8 mouse cellular contexts compared by ENCODE assay signal in the genomic region with DNA sequence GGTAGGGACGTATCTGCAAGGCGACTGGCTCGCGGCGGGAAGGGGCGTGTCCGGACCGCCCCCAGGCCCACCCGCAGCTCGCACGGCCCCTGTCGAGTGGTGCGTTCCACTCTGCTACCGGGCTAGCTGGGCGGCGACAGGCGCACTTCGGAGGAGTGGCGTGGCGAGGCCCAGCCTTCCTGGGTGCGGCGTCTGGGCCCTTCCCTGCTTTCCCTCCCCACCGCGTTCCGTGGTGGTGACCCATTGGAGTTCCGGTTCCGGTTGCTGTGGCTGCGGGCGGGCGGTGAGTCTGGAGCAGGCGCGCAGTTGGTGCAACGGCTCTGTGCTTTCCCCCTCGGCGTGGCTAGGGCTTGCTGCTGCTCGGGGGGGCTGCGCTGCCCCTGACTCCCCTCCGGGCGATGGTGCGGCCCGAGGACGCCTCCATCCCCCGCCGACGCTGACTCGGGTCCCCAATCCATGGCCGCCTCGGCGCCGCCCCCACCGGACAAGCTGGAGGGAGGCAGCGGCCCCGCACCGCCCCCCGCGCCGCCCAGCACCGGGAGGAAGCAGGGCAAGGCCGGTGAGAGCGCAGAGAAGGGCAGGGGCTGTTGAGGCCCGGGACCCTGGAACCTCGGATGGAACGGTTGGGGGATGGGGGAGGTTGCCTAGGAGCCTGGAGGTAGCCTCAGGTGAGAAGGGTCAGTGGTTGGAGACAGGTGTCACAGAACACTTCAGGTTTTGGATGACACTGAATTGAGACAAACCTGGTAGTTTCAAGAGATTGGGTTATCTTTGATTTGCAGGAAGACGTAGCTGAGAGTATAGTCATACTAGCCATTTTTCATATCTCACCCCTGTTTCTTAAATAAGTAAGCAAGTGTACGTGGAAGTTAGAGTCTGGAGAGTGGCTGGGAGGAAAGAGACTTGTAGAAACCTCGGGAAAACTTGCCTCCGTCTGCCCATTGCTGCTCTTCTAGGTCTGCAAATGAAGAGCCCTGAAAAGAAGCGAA. TPM values are rescaled to one million over a fixed set of nuclear protein-coding genes. Genes with fewer than 3 reads are reported as not detected.
DNase-seq lines count a peak whose midpoint lies in the region; ATAC-seq lines count a peak whose summit lies in the region.

TSS of gene Pygo2 (plus strand) at position 44 of the 989 bp plus-strand sequence.

- H3K9ac ChIP-seq in embryonic facial prominence, embryonic 14.5 days (ENCODE audit: low read depth, low read length): peak within 1 kb of the TSS; percentile 96
- peak within 1 kb of the TSS; percentile 71 for H3K9ac ChIP-seq in kidney, embryonic 14.5 days (ENCODE audit: low read depth, low read length)
- H3K9ac ChIP-seq in limb, embryonic 15.5 days: peak within 1 kb of the TSS; percentile 98

- H3K27me3 ChIP-seq in embryonic facial prominence, embryonic 14.5 days (replicated peaks; ENCODE audit: control insufficient read depth, insufficient read depth, low read length): no peaks in the 10 kb centered on the region
- H3K27me3 ChIP-seq in kidney, embryonic 14.5 days (ENCODE audit: control insufficient read depth, insufficient read depth, low read length): no peaks in the 10 kb centered on the region
- H3K27me3 ChIP-seq in limb, embryonic 15.5 days: no peaks in the 10 kb centered on the region

- peaks cover 62% of the 10 kb centered on the region for H3K36me3 ChIP-seq in embryonic facial prominence, embryonic 14.5 days (ENCODE audit: control insufficient read depth, insufficient read depth, low read length)
- H3K36me3 ChIP-seq in kidney, embryonic 14.5 days (ENCODE audit: control insufficient read depth, insufficient read depth, low read length): peaks cover 53% of the 10 kb centered on the region
- peaks cover 53% of the 10 kb centered on the region for H3K36me3 ChIP-seq in limb, embryonic 15.5 days

- H3K27ac ChIP-seq in embryonic facial prominence, embryonic 14.5 days (replicated peaks; ENCODE audit: low read depth, low read length): peak within 1 kb of the TSS; percentile 94
- H3K27ac ChIP-seq in kidney, embryonic 14.5 days (ENCODE audit: low read depth, low read length): peak within 1 kb of the TSS; percentile 89
- H3K27ac ChIP-seq in limb, embryonic 15.5 days: peak within 1 kb of the TSS; percentile 95

- H3K4me1 ChIP-seq in embryonic facial prominence, embryonic 14.5 days (ENCODE audit: control insufficient read depth, insufficient read depth, low read length): peaks cover 13% of the 10 kb centered on the region
- H3K4me1 ChIP-seq in kidney, embryonic 14.5 days (ENCODE audit: control insufficient read depth, insufficient read depth, low read length): peaks cover 9% of the 10 kb centered on the region
- peaks cover 32% of the 10 kb centered on the region for H3K4me1 ChIP-seq in limb, embryonic 15.5 days

- no peaks in the 10 kb centered on the region for H3K9me3 ChIP-seq in embryonic facial prominence, embryonic 14.5 days (ENCODE audit: control insufficient read depth, low read length)
- H3K9me3 ChIP-seq in kidney, embryonic 14.5 days (ENCODE audit: control insufficient read depth, low read length): no peaks in the 10 kb centered on the region
- no peaks in the 10 kb centered on the region for H3K9me3 ChIP-seq in limb, embryonic 15.5 days

- peak; percentile 99 for ATAC-seq in embryonic facial prominence, embryonic 14.5 days (ENCODE audit: low read depth)
- ATAC-seq in kidney, embryonic 14.5 days (ENCODE audit: low FRiP score, low TSS enrichment): peak; percentile 97
- peak; percentile 97 for ATAC-seq in limb, embryonic 15.5 days (ENCODE audit: insufficient number of reproducible peaks, low FRiP score, low TSS enrichment, low read depth)

- DNase-seq in 3T3-L1 (ENCODE audit: low read depth, low spot score): peak; percentile 96
- DNase-seq in adrenal gland, postnatal 4 days (ENCODE audit: low spot score in 2 of 2): peak; percentile 83 to 88
- DNase-seq in embryonic facial prominence, embryonic 14.5 days (ENCODE audit: low spot score): peak; percentile 99
- peak; percentile 94 for DNase-seq in heart, adult 8-10 months (ENCODE audit: low spot score)
- DNase-seq in monocyte, adult 2 months (ENCODE audit: low read depth in 1 of 2, low spot score in 2 of 2): peak; percentile 66 to 80
- DNase-seq in spleen, postnatal 36 days (ENCODE audit: low spot score in 2 of 2): peak; percentile 94 to 95

- peak within 1 kb of the TSS; percentile 71 for H3K4me2 ChIP-seq in embryonic facial prominence, embryonic 14.5 days (ENCODE audit: low read depth, low read length)
- peak within 1 kb of the TSS; percentile 48 for H3K4me2 ChIP-seq in kidney, embryonic 14.5 days (replicated peaks; ENCODE audit: low read depth, low read length)
- peak within 1 kb of the TSS; percentile 70 for H3K4me2 ChIP-seq in limb, embryonic 15.5 days

- H3K4me3 ChIP-seq in embryonic facial prominence, embryonic 14.5 days (ENCODE audit: low read depth, low read length): peak within 1 kb of the TSS; percentile 98
- H3K4me3 ChIP-seq in kidney, embryonic 14.5 days (ENCODE audit: low read length): peak within 1 kb of the TSS; percentile 72
- peak within 1 kb of the TSS; percentile 99 for H3K4me3 ChIP-seq in limb, embryonic 15.5 days

- WGBS in embryonic facial prominence, embryonic 14.5 days: 5% methylated on average over 22 of the region's 68 CpGs
- WGBS in kidney, embryonic 14.5 days: 2% methylated on average over 67 of the region's 68 CpGs
- WGBS in limb, embryonic 15.5 days: 2% methylated on average over 68 of the region's 68 CpGs

RNA-seq across cellular contexts. Expression of gene Pygo2, which starts in this region (rescaled TPM):
- total RNA-seq in adrenal gland, postnatal 4 days (2021): 10 to 100 TPM; 43.0 to 44.3 TPM
- 49.2 and 51.6 TPM in 2 replicates for polyA plus RNA-seq in embryonic facial prominence, embryonic 14.5 days (2014; fragmentation: Nextera tagmentation; extraction: Ambion mirVana)
- 10 to 100 TPM; 13.3 to 17.9 (median 14.9) TPM for total RNA-seq in heart, adult 8-10 months (2022)
- 45.7 and 53.0 TPM in 2 replicates for polyA plus RNA-seq in kidney, embryonic 14.5 days (2014; fragmentation: Nextera tagmentation; extraction: Ambion mirVana)
- polyA plus RNA-seq in limb, embryonic 15.5 days (2015; fragmentation: Nextera tagmentation; extraction: Ambion mirVana): 37.1 and 43.7 TPM in 2 replicates

Comparison
In these comparisons a context has a peak if more than half of its experiments do, and no peak if none do; other contexts are left out.
1. Peak in every context shown above with its lines: DNase-seq, ATAC-seq, H3K4me3 ChIP-seq and H3K27ac ChIP-seq.